Mouse (Mus musculus): ENCODE measurements around the gene Frmd4a. TPM values are rescaled to one million over a fixed set of nuclear protein-coding genes. Genes with fewer than 3 reads are reported as not detected.

Gene Frmd4a
- polyA plus RNA-seq, 1 experiment from 2014 or later, result 16.8 TPM

DNA sequence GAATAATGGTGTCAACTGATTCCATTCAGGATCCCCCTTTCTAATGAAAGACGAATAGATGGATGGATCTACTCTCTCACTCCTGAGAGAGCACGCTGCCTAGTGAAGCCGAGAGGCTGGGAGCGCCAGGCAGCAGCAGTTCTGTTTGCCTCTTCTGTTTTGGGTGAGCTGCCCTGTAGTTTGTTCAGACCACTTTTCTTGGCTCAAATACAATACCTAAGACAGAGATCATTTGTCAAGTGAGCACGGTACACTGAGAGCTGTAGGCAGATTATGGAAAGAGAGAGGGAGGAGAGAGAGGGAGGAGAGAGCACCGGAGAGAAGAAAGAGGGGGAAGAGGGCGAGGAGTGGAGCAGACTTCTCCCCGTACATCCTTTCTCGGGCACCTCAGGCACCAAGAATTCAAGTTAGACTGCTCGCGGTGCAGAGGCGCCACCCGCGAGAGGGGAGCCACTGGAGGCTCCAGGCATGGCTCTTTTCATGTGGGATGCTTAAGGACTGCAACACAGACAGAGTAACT is 135.1 kb downstream of the Frmd4a start:
- Histone ChIP-seq H3K27me3 (ENCODE audit: insufficient read depth, low read length) (no peaks in the 10 kb centered on the region), H3K4me1 (replicated peaks; ENCODE audit: insufficient read depth, low read length) (0 out of 2 replicates have a peak, but pooled peaks cover 5% of the 10 kb centered on the region), H3K9ac (ENCODE audit: low read depth, low read length) (no peak overlapping the region), H3K9me3 (replicated peaks; ENCODE audit: low read length) (no peaks in the 10 kb centered on the region), H3K27ac (no peak overlapping the region), H3K36me3 (ENCODE audit: insufficient read depth, low read length) (no peaks in the 10 kb centered on the region), H3K4me2 (ENCODE audit: low read length) (peak overlapping the region; percentile 81), H3K4me3 (replicated peaks; ENCODE audit: low read depth, low read length) (peak overlapping the region; percentile 40)
- peak; percentile 14 for DNase-seq (ENCODE audit: low spot score)
- no peak for ATAC-seq (replicated peaks; ENCODE audit: low FRiP score, low read depth)
- no peak for TF ChIP-seq CTCF (IDR thresholded peaks at IDR 0.05; ENCODE audit: low read depth)
- 7% methylated on average over 14 of the region's 14 CpGs for WGBS

- no peak for ATAC-seq (replicated peaks; ENCODE audit: low FRiP score, low read depth)
- no peak for TF ChIP-seq CTCF (IDR thresholded peaks at IDR 0.05; ENCODE audit: low read depth)
- DNase-seq (ENCODE audit: low spot score), result peak; percentile 51
- Histone ChIP-seq H3K27me3 (ENCODE audit: insufficient read depth, low read length) (no peaks in the 10 kb centered on the region), H3K4me2 (ENCODE audit: low read length) (peak overlapping the region; percentile 81), H3K27ac (no peak overlapping the region), H3K9ac (ENCODE audit: low read depth, low read length) (no peak overlapping the region), H3K4me3 (replicated peaks; ENCODE audit: low read depth, low read length) (peak overlapping the region; percentile 40), H3K36me3 (ENCODE audit: insufficient read depth, low read length) (no peaks in the 10 kb centered on the region), H3K4me1 (replicated peaks; ENCODE audit: insufficient read depth, low read length) (0 out of 2 replicates have a peak, but pooled peaks cover 5% of the 10 kb centered on the region), H3K9me3 (replicated peaks; ENCODE audit: low read length) (no peaks in the 10 kb centered on the region)
- WGBS, result under 1% methylated on average over 16 of the region's 16 CpGs
Measured at GRCm38 (mm10) chr2:4153131-4153631, 135.7 kb downstream of the Frmd4a start.

GRCm38 (mm10) chr2:4154036-4154653 is 136.6 kb downstream of the Frmd4a start:
- Histone ChIP-seq H3K4me2 (ENCODE audit: low read length) (no peak overlapping the region), H3K4me3 (replicated peaks; ENCODE audit: low read depth, low read length) (0 out of 2 replicates have a peak overlapping the region, but pooled peaks have one; percentile 40), H3K27me3 (ENCODE audit: insufficient read depth, low read length) (no peaks in the 10 kb centered on the region), H3K9ac (ENCODE audit: low read depth, low read length) (no peak overlapping the region), H3K27ac (no peak overlapping the region), H3K4me1 (replicated peaks; ENCODE audit: insufficient read depth, low read length) (0 out of 2 replicates have a peak, but pooled peaks cover 5% of the 10 kb centered on the region), H3K9me3 (replicated peaks; ENCODE audit: low read length) (no peaks in the 10 kb centered on the region), H3K36me3 (ENCODE audit: insufficient read depth, low read length) (no peaks in the 10 kb centered on the region)
- no peak for TF ChIP-seq CTCF (IDR thresholded peaks at IDR 0.05; ENCODE audit: low read depth)
- WGBS, result 41% methylated on average over 5 of the region's 5 CpGs
- DNase-seq (ENCODE audit: low spot score) (no peak), ATAC-seq (replicated peaks; ENCODE audit: low FRiP score, low read depth) (no peak)

- no peaks in the 10 kb centered on the region for H3K27me3 ChIP-seq (ENCODE audit: insufficient read depth, low read length)
- 77% methylated on average over 4 of the region's 4 CpGs for WGBS
- H3K27ac ChIP-seq, result no peak overlapping the region
- DNase-seq (ENCODE audit: low spot score) (no peak), ATAC-seq (replicated peaks; ENCODE audit: low FRiP score, low read depth) (no peak)
- no peak overlapping the region for H3K4me3 ChIP-seq (replicated peaks; ENCODE audit: low read depth, low read length)
- H3K4me1 ChIP-seq (replicated peaks; ENCODE audit: insufficient read depth, low read length), result 0 out of 2 replicates have a peak, but pooled peaks cover 5% of the 10 kb centered on the region
- no peak for TF ChIP-seq CTCF (IDR thresholded peaks at IDR 0.05; ENCODE audit: low read depth)
- no peak overlapping the region for H3K4me2 ChIP-seq (ENCODE audit: low read length)
- no peak overlapping the region for H3K9ac ChIP-seq (ENCODE audit: low read depth, low read length)
- no peaks in the 10 kb centered on the region for H3K36me3 ChIP-seq (ENCODE audit: insufficient read depth, low read length)
- H3K9me3 ChIP-seq (replicated peaks; ENCODE audit: low read length), result no peaks in the 10 kb centered on the region
Measured at GRCm38 (mm10) chr2:4154654-4155047, 137.1 kb downstream of the Frmd4a start.

DNA sequence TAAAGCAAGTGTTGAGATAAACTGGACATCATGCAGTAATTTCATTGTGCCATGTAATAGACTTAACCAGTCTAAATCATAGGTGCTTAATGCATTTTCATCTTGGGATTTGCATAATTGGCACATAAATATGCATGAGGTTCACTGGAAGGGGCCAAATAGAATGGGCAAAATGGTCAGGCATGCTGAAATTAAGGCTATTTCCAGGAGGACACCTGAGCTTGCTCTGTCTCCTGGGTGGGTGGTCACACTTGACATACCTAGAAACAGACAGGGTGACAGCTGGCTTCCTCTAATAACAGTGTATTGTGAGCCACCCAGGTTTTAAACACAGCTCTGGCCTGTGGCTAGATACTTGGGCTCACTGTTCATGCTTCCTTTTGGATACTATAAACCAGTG is 137.9 kb downstream of the Frmd4a start:
- Histone ChIP-seq H3K4me2 (ENCODE audit: low read length) (no peak overlapping the region), H3K27me3 (ENCODE audit: insufficient read depth, low read length) (no peaks in the 10 kb centered on the region), H3K36me3 (ENCODE audit: insufficient read depth, low read length) (no peaks in the 10 kb centered on the region), H3K4me1 (replicated peaks; ENCODE audit: insufficient read depth, low read length) (0 out of 2 replicates have a peak, but pooled peaks cover 5% of the 10 kb centered on the region), H3K9ac (ENCODE audit: low read depth, low read length) (no peak overlapping the region), H3K9me3 (replicated peaks; ENCODE audit: low read length) (no peaks in the 10 kb centered on the region), H3K4me3 (replicated peaks; ENCODE audit: low read depth, low read length) (no peak overlapping the region), H3K27ac (no peak overlapping the region)
- DNase-seq (ENCODE audit: low spot score) (no peak), ATAC-seq (replicated peaks; ENCODE audit: low FRiP score, low read depth) (no peak)
- TF ChIP-seq CTCF (IDR thresholded peaks at IDR 0.05; ENCODE audit: low read depth), result no peak

DNA sequence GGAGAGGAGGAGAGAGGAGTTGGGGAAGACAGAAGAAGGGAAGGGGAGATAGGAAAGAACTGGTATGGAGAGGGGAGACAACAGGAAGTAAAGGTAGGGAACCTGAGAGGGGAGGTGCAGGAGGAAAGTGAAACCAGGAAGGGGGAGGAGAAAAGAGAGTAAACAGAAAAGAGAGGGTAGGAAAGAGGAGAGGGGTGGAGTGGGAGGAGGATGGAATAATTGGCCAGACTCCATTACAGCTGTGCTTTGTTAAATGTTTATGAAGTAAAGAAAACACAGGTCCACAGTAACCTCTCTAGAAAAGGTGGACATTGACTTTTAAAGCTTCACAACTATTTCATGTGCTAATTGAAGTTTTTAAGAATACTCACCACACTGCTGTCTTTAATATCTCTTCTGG is 139.0 kb downstream of the Frmd4a start:
- Histone ChIP-seq H3K4me2 (ENCODE audit: low read length) (no peak overlapping the region), H3K36me3 (ENCODE audit: insufficient read depth, low read length) (no peaks in the 10 kb centered on the region), H3K27me3 (ENCODE audit: insufficient read depth, low read length) (no peaks in the 10 kb centered on the region), H3K9ac (ENCODE audit: low read depth, low read length) (no peak overlapping the region), H3K4me1 (replicated peaks; ENCODE audit: insufficient read depth, low read length) (0 out of 2 replicates have a peak, but pooled peaks cover 5% of the 10 kb centered on the region), H3K27ac (no peak overlapping the region), H3K9me3 (replicated peaks; ENCODE audit: low read length) (no peaks in the 10 kb centered on the region), H3K4me3 (replicated peaks; ENCODE audit: low read depth, low read length) (no peak overlapping the region)
- peak; percentile 10 for DNase-seq (ENCODE audit: low spot score)
- ATAC-seq (replicated peaks; ENCODE audit: low FRiP score, low read depth), result no peak
- no peak for TF ChIP-seq CTCF (IDR thresholded peaks at IDR 0.05; ENCODE audit: low read depth)

All from kidney, postnatal 0 days (tissue).